Mouse (Mus musculus) embryonic fibroblast, embryonic 13.5 days (primary cell): ENCODE results near the gene Sh3bp4.

ENCODE experiments used
- CTCF ChIP-seq: IDR thresholded peaks from 2 replicates; pipeline ENCODE4 v1.5.1; 2011; ENCODE audit warnings: mild to moderate bottlenecking, control low read depth, low read length, moderate library complexity, borderline replicate concordance; ENCODE audit not compliant: insufficient read depth
- POLR2A ChIP-seq: IDR thresholded peaks from 2 replicates; pipeline ENCODE4 v1.6.1; 2011; ENCODE audit warnings: low read depth, mild to moderate bottlenecking, control low read depth, low read length, moderate library complexity

- TF ChIP-seq POLR2A (no peak), CTCF (no peak)
These were observed 33.3 kb downstream of the Sh3bp4 start for GRCm38 (mm10) chr1:89103505-89103904.
